Mouse (Mus musculus): ENCODE results near the gene Plp2. TPM values are rescaled to one million over a fixed set of nuclear protein-coding genes. Genes with fewer than 3 reads are reported as not detected.

Gene Plp2
- polyA plus RNA-seq, 1 experiment: 5.2 TPM

DNA sequence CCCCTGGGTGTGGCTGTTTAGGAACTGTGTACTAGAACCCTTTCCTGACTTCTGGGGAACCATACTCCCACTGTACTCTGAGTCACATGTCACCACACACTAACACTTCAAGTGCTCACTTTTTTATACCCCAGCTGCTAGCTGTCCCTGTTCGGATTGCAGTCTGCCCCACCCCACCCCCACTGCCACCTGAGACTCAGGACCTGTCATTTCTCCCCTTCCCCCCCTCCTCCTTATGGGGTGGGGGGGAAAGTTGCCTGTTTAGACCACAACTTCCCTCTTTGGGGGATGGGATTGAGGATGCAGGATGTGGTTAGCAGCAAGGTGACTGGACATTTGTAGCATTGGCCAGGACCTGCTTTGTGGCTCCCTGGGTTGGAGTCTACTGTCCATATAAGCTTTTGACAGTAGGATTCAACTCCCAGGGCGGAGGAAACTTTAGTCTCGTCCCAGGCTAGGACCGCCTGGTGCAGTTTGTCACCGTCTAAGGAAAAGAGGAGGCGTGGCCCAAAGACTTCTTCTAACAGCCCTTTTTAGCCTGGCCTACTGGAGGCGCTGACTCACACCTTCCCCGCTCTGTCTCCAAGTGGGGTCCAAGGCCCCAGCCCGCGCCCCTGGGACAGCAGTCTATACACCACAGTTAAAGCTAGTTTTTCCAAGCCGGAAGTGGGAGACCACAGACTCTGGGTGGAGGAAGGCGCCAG, 2.5 kb upstream of the Plp2 start:
- 76% methylated on average over 12 of the region's 12 CpGs for WGBS
- DNase-seq: no peak
- Histone ChIP-seq H3K4me3 (replicated peaks; ENCODE audit: insufficient read depth, low read depth, low read length) (no peak overlapping the region), H3K27me3 (ENCODE audit: control insufficient read depth, insufficient read depth, low read length) (no peaks in the 10 kb centered on the region), H3K27ac (ENCODE audit: insufficient read depth, low read length) (no peak overlapping the region), H3K4me1 (ENCODE audit: control insufficient read depth, insufficient read depth, low read length) (peaks cover 3% of the 10 kb centered on the region; the same call in 1 of the 2 replicates)
- no peak for TF ChIP-seq POLR2A (IDR thresholded peaks at IDR 0.05; ENCODE audit: borderline replicate concordance, insufficient read depth, low read length)
- no peak for TF ChIP-seq CTCF (IDR thresholded peaks at IDR 0.05; ENCODE audit: borderline replicate concordance, insufficient read depth, low read depth, low read length)

DNA sequence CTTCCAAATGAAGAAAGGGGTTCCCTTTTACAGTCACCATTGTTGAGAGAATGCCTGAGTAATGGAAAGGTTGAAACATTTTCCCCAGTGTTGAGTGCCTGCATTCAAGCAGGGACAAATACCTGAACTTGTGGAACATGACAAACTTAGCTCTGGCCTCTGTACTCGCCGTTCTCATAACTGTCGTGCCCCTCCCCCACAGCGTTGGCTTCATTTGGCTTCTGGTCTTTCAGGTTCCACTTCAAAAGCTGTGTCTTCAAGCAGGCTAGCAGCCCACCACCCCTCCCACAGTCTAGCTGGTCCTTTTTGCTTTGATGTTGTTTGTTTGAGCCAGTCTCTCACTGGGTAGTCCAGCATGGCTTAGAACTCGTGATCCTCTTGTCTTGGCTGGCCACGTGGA, 1.5 kb upstream of the Plp2 start:
- Histone ChIP-seq H3K27ac (ENCODE audit: insufficient read depth, low read length) (no peak overlapping the region), H3K27me3 (ENCODE audit: control insufficient read depth, insufficient read depth, low read length) (no peaks in the 10 kb centered on the region), H3K4me3 (replicated peaks; ENCODE audit: insufficient read depth, low read depth, low read length) (no peak overlapping the region), H3K4me1 (ENCODE audit: control insufficient read depth, insufficient read depth, low read length) (peaks cover 3% of the 10 kb centered on the region; the same call in 1 of the 2 replicates)
- 78% methylated on average over 6 of the region's 6 CpGs for WGBS
- no peak for DNase-seq
- TF ChIP-seq POLR2A (IDR thresholded peaks at IDR 0.05; ENCODE audit: borderline replicate concordance, insufficient read depth, low read length) (no peak), CTCF (IDR thresholded peaks at IDR 0.05; ENCODE audit: borderline replicate concordance, insufficient read depth, low read depth, low read length) (no peak)

DNA sequence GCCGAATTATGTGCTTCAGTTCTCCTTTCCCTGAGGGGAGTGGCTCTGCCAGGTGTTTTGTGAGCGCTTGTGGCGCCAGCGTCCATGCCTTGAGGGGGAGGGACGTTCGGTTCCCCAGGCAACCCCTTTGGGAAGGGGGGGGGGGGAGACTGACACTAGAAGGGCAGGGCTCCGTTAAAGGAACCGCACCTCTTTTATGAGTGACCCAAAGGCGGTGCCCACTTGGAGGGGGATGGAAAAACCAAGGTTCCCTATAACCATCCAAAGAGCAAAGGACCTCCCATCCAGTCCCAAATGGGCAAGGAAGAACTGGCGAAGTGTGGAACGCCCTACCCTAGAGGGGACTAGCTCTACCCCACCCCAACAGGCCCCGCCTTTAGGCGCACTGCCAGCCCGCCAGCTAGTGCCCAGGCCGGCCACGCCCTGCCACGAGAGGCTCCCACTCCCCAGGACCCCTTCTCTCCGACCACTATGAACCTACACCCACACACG, 754 bp downstream of the Plp2 start:
- no peak overlapping the region; the same call in 1 of the 2 replicates for H3K27ac ChIP-seq (ENCODE audit: insufficient read depth, low read length)
- TF ChIP-seq CTCF (IDR thresholded peaks at IDR 0.05; ENCODE audit: borderline replicate concordance, insufficient read depth, low read depth, low read length) (no peak), POLR2A (IDR thresholded peaks at IDR 0.05; ENCODE audit: borderline replicate concordance, insufficient read depth, low read length) (no peak)
- peaks cover 7% of the 10 kb centered on the region for H3K4me1 ChIP-seq (ENCODE audit: control insufficient read depth, insufficient read depth, low read length)
- DNase-seq: peak in 1 of 2 experiments; percentile 56
- 27% methylated on average over 19 of the region's 19 CpGs for WGBS
- peak overlapping the region; percentile 58 for H3K4me3 ChIP-seq (replicated peaks; ENCODE audit: insufficient read depth, low read depth, low read length)
- H3K27me3 ChIP-seq (ENCODE audit: control insufficient read depth, insufficient read depth, low read length): no peaks in the 10 kb centered on the region

DNA sequence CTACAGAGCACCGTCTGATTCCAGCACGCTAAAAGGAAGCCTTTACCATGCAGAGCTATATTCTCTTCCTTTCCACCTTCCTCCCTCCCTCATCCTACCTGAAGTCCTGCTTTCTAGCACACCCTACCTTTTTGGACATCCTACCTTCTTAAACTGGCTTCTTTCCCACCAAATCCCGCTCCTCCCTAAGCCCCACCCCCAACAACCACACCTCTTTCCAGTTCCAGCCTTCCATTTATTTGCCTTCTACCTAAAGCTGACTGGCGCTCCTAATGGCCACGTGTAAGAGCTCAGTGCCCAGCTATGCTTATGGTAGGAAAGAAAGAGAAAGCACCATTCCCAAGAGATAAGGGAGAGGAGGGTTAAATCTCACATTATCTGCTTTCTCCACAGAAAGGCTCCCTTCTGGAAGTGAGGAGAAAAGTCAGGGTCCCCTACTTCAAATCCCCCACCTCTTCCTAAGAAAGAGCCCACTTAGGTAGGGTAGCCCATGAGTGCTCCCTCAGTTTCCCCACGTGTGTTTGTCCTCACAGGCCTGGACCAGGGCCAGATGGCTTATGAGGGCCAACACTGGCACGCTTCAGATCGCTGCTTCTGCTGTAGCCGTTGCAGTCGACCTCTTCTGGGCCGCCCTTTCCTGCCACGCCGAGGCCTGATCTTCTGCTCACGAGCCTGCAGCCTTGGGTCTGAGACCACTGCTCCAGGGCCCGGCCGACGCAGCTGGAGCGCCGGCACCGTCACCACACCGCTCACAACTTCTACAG, 5.3 kb downstream of the Plp2 start:
- H3K27me3 ChIP-seq (ENCODE audit: control insufficient read depth, insufficient read depth, low read length): no peaks in the 10 kb centered on the region
- H3K27ac ChIP-seq (ENCODE audit: insufficient read depth, low read length): 0 out of 2 replicates have a peak overlapping the region, but pooled peaks have one; percentile 23
- DNase-seq: no peak
- no peak for TF ChIP-seq CTCF (IDR thresholded peaks at IDR 0.05; ENCODE audit: borderline replicate concordance, insufficient read depth, low read depth, low read length)
- TF ChIP-seq POLR2A (IDR thresholded peaks at IDR 0.05; ENCODE audit: borderline replicate concordance, insufficient read depth, low read length): no peak
- WGBS: 66% methylated on average over 21 of the region's 21 CpGs
- peaks cover 8% of the 10 kb centered on the region for H3K4me1 ChIP-seq (ENCODE audit: control insufficient read depth, insufficient read depth, low read length)
- H3K4me3 ChIP-seq (replicated peaks; ENCODE audit: insufficient read depth, low read depth, low read length): no peak overlapping the region

DNA sequence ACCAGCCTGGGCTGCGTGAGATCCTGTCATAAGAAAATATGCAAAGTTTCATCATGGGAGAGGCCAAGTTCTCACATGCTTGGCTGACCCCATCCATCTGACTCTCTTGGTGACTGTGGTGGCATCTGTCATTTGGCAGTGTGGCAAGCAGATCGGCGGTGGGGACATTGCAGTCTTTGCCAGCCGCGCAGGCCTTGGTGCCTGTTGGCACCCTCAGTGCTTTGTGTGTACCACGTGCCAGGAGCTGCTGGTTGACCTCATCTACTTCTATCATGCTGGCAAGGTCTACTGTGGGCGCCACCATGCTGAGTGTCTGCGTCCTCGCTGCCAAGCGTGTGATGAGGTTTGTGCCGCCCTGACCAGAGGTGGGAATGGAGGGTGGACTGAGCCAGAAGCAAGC, 6.4 kb downstream of the Plp2 start:
- 22% methylated on average over 11 of the region's 11 CpGs for WGBS
- TF ChIP-seq POLR2A (IDR thresholded peaks at IDR 0.05; ENCODE audit: borderline replicate concordance, insufficient read depth, low read length) (no peak), CTCF (IDR thresholded peaks at IDR 0.05; ENCODE audit: borderline replicate concordance, insufficient read depth, low read depth, low read length) (no peak)
- peak overlapping the region; percentile 23 for H3K27ac ChIP-seq (ENCODE audit: insufficient read depth, low read length)
- H3K27me3 ChIP-seq (ENCODE audit: control insufficient read depth, insufficient read depth, low read length): no peaks in the 10 kb centered on the region
- H3K4me1 ChIP-seq (ENCODE audit: control insufficient read depth, insufficient read depth, low read length): peaks cover 8% of the 10 kb centered on the region
- no peak overlapping the region for H3K4me3 ChIP-seq (replicated peaks; ENCODE audit: insufficient read depth, low read depth, low read length)
- DNase-seq: peak; percentile 69 to 87

DNA sequence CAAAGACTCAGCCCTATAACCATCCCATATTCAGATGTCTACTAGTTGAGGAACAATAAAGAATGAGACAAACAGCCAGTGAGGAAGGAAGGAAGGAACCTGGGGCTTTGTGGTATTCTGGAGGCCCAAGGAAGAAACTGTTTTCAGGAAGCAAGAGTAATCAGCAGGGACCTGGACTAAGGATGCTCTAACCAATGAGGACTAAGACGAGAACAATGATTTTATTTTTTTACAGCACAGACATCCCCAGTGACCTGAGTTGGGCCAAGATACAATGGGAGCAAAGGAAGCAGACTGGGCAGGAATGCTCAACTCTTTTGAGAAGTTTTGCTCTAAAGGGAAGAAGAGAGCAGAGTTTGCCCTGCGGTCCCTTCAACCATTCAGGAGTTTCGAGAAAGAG, 8.3 kb downstream of the Plp2 start:
- H3K27me3 ChIP-seq (ENCODE audit: control insufficient read depth, insufficient read depth, low read length): no peaks in the 10 kb centered on the region
- WGBS: 92% methylated on average over 3 of the region's 3 CpGs
- H3K4me1 ChIP-seq (ENCODE audit: control insufficient read depth, insufficient read depth, low read length): peaks cover 8% of the 10 kb centered on the region
- H3K4me3 ChIP-seq (replicated peaks; ENCODE audit: insufficient read depth, low read depth, low read length): no peak overlapping the region
- DNase-seq: no peak
- TF ChIP-seq CTCF (IDR thresholded peaks at IDR 0.05; ENCODE audit: borderline replicate concordance, insufficient read depth, low read depth, low read length) (no peak), POLR2A (IDR thresholded peaks at IDR 0.05; ENCODE audit: borderline replicate concordance, insufficient read depth, low read length) (no peak)
- no peak overlapping the region for H3K27ac ChIP-seq (ENCODE audit: insufficient read depth, low read length)

- no peaks in the 10 kb centered on the region for H3K27me3 ChIP-seq (ENCODE audit: control insufficient read depth, insufficient read depth, low read length)
- peaks cover 8% of the 10 kb centered on the region; the same call in 1 of the 2 replicates for H3K4me1 ChIP-seq (ENCODE audit: control insufficient read depth, insufficient read depth, low read length)
- H3K4me3 ChIP-seq (replicated peaks; ENCODE audit: insufficient read depth, low read depth, low read length): no peak overlapping the region
- TF ChIP-seq CTCF (IDR thresholded peaks at IDR 0.05; ENCODE audit: borderline replicate concordance, insufficient read depth, low read depth, low read length) (no peak), POLR2A (IDR thresholded peaks at IDR 0.05; ENCODE audit: borderline replicate concordance, insufficient read depth, low read length) (no peak)
- no peak overlapping the region for H3K27ac ChIP-seq (ENCODE audit: insufficient read depth, low read length)
- no peak for DNase-seq
- WGBS: 61% methylated on average over 4 of the region's 4 CpGs
Observed at GRCm38 (mm10) chrX:7661086-7661485, 10.1 kb downstream of the Plp2 start.
